Mouse (Mus musculus): ENCODE measurements around the gene Frmpd2.

The Frmpd2 gene

DNA sequence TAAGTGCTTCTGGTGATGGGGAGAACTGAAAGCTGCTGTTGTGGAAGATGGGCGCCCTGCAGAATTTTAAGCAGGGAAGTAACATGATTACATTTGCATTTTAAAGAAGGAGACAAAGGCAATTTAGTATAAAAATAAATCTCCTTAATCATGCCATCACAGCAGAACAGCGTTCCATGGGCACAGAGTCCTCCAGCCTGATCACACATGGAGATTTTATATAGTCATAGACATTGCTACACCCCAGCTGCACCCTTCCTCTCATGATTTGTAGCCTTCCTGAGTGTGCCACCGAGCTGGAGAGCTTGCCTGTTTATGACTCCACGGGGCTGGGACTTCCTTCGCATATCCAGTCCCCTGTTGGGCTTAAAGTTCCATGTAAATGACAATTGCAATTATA, 42.4 kb downstream of the Frmpd2 start:
- no peak for DNase-seq

DNA sequence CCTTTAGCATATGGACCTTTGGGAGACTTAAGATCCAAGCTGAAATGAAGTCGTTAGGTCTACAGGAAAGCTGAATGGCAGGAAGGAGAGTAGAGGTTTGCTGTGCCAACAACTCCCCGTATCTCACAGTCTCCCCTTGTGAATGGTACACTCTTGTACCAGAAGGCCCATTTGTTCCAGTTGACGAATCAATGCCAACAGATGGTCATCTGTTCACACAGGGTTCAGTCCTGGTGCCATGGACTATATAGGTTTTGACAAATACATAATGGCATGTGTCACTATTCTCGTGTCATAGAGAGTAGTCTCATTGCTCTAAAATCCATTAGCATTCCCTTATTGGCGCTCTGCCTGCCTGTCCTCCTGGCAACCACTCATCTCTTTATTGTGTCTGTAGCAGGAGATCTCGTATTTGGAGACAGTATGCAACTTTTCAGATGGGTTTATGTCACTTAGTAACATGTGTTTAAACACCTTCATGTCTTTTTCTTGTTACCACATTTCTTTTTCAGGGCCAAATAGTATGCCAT, 43.3 kb downstream of the Frmpd2 start:
- no peak for DNase-seq

DNA sequence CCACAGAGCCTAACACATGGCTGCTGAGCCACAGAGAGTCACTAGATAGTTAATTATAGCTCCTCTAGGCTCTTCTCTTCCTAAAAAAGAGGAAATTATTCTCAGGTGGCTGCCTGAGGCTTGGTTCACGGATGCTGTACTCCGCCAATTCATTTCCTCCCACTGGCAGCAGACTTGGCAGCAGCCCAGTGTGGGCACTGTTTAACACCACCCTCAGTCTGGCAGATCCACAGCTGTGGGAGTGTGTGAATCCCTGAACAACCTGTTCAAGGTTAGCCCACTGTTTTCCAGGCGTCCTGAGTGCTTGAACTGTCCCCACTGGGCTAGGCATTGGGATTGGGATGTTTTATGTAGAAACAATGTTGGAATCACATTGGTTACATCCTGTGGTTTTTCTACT, 50.0 kb downstream of the Frmpd2 start:
- DNase-seq, result no peak

DNA sequence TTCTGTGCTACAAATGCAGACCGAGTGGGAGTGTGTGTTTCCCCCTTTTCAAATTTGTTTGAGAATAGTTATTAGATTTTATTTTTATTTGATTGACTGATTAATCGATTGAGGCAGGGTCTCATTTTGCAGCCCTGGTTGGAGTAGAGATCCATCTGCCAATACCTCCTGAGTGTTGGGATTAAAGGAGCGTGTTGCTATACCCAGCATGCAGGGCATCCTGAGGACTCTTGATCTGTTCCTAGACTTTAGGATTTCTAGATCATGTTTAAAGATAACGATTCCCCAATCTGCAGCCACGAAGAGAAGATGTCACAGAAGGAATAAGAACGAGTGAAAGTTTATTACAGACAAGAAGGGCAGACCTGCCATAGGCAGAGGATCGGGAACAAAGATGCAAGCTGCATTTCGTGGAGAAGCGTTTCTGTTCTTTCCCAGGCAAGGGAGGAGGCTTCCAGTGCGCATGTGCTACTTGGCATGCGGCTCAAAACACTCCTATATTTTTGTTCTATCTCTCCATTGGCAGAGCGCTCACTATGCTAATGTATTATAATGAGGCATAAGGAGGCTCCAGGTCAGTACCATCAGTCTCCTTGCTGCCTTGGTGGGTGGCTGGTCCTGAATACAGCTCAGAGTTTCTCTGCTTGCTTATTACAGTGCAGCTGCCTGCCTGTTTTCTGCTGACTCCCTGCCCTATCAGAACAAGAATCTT, 53.9 kb downstream of the Frmpd2 start:
- no peak for DNase-seq

DNA sequence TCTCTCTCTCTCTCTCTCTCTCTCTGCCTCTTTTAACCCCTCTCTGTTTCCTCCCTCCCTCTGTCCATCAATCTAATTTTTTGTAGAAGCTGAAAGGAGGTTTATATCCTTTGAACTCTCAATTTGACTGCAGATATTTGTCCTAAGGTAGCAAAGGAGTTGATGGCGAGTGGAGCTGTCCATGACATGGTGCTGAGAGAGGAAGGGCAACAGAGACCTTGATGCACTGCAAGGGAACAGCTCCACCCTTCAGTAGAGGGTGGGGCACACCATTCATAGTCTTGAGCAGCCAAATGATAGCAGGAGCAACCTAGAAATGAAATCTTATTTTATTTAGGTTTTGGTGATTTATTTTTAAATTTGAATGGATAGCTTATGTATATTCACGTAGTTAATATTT, 55.1 kb downstream of the Frmpd2 start:
- DNase-seq, result no peak

DNA sequence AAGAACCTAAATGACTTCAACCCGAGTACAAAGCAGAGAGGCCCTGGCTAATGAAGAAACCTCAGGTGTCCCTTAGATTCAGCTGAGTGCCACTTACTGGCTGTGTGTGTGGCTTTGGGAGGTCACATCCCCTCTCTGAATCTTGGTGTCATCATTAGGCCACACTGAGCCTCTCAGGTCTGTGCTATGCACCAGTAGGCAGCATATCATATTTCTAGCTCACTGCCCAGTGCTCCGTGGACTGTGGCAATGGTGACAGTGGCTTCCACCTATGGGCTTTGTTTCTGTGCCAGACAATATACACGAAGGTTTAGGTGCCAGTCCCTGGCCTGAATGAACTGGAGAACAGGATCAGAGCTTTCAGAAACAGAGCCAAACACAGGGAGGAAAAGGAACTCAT, 56.4 kb downstream of the Frmpd2 start:
- DNase-seq, result no peak

DNA sequence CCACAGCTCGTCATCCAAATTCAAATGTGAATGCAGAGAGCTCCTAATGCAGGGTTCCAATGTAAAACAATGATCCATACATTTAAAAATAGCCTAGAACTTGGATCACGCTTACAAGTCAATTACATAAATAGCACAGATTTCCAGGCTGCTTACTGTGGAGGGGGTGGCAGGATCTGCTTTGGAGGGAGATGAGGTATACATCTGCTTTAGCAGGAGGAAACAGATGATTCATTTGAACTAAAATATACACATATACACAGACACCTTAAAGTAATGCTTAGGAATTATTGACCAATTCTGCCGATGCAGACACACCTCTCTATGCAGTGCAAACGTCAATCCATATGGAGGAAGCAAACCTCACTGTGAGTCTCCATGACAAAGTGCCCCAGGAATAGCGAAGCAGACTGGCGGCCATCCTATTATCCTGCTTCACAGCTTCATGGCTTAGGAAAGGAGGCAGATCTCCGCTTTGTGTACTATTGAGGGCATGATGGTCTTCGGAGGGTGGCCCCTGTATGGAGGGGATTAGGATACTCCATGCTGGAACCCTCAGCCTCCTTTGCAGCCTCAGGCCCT, 59.9 kb downstream of the Frmpd2 start:
- DNase-seq, result no peak

DNA sequence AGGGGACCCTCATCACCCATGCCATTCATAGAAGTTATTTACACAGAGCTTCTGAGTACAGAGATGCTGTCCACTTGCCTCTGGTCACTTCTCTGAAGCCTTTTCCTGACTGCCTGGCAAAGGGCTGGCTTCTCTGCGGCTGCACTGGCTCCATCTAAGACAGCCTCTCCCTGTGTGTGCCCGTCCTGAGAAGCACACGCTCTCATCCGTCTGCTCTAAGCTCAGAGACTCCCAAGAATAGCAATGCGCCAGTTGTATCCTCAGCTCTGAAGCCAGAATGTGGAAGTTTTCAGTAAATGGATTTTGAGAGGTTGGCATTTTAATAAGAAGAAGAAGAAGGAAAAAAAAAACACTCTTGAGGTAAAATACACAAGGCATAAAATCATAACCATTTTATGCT, 61.3 kb downstream of the Frmpd2 start:
- DNase-seq, result no peak

DNA sequence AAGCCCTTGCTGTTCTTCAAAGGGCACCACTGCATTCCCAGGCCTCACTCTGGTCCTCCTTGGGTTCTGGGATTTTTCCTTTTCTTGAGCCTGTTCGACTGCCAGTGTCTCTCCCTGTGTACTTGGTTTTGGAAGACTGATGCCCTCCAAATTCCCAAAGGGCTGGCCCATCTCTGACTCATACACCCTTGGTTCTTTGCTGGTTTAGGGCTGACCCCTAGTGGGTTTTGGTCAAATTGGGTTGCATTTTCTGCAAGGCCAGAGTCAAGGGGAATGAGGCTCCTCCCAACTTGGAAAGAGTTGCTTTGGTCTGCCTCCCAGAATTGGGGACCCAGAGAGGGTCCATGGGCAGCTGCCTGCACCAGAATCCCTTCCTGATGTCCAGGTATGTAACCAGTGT, 62.0 kb downstream of the Frmpd2 start:
- no peak for DNase-seq

DNA sequence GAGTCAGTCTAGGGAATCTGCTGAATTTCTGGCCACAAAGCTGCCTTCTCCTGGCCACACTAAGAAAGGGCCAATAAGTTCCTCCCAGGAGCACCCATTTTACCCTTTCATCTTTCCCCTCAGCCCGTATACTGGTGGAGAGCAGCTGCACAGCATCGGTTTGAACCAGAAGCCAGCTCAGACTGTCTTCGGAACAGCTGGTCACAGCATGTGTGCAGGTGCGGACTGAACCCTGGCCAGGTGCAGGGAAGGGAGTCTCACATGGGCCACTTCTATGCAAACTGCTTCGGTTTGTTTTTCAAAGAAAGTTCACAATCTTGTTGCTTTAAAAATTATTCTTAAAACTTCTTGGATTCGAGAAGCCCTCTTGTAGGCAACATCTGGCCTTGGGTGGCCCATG, 63.8 kb downstream of the Frmpd2 start:
- no peak for DNase-seq

DNA sequence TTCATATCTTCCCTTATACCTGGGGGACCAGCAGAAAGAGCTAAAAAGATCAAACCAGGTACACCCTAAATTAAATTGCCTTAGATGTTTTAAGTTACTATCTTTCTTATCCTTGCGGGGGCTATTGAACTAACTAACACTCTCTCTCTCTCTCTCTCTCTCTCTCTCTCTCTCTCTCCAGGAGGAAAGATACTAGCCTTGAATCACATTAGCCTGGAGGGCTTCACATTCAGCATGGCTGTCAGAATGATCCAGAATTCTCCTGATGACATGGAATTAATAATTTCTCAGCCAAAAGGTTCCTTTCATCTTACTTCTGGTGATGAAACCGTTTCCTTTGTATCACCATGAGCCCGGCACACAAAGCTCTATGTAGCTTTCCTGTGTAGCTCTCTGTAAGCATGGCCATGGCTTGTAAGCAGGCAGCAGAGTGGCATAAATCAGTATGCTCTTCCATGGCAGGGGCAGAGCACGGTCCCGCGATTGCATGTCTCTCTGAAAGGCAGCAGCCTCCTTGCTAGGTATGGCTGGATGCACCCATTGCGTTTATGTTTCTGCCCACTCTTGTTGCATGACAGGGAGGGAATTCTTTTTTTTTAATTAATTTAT, 68.2 kb downstream of the Frmpd2 start:
- DNase-seq, result no peak

DNA sequence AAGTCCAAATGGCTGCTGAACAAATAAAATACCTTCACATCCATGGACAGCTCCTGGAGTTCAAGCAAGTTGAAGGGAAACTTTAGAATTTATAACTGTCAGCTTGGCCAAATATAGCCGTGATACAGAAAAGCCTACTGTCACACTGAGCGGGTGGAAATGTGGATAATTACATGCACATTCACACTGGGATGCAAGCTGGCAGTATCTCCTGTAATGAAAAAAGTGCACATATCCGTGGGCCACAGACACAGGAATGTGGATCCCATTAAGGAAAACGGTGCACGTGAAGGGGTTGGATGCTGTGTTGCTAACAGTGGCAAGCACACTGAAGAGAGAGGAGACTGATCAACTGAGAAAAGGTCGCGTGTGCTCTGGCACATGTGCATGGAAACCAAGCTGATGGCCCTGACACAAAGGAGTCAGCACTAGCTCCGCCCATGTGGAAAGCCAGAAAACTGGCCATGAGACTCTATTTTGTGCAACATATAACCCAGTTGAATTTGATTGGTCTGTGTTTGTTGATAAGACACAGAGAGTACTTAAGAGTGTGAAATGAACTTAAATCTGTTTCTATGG, 74.2 kb downstream of the Frmpd2 start:
- no peak for DNase-seq

DNA sequence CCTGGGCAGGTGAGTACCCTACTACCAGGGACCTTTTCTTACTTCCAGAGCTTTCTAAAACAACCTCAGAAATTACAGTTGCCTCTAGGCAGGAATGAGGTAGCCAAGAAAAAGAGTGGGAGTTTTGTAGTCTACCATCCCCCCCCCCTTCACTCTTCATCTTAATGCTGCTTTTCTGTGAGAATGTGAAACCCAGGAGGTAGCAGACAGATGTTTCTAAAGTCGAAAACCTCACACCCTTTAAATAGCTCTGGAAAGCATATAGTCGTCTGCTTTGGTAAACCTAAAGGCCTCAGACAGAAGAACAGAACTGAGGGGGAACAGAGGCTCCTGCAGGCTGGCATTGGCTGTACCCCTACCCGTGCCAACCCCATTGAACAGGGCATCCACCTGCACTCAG, 77.2 kb downstream of the Frmpd2 start:
- DNase-seq, result no peak

DNA sequence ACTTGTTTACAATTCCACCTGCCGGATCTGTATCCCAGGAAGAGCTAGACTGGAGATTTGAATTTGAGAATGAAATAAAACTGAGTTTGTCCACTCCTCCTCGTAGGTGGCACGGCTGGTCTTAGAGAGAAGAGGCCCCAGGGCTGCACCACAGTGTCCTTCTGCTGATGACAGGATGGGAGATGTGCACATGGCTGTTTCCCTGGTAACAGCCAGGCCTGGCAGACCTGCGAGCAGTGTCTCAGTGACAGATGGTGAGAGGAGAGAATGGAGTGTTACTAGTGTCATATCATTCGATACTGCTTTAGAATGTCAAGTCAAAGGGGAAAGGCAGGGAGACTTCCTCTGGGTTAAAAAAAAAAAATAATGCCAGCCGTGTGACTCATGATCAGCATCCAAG, 78.4 kb downstream of the Frmpd2 start:
- no peak for DNase-seq

DNA sequence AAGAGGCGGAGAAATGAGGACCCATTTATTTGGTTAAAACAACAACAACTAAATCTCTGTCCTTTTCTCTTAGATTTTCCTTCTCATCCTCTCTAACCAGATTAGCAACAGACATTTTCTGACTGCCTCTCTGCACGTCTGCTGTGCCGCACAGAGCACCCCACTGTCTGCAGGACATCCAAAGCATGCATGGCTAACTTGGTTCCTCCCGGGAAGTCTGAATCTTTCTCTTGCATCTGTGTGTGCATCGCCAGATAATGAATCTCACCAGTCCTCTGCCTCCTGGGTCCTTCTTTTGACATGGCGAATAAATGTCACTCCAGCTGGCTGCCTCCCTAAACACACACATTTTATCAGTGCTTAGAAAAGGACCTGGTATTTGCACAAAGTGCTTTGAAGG, 99.2 kb downstream of the Frmpd2 start:
- DNase-seq, result no peak

DNA sequence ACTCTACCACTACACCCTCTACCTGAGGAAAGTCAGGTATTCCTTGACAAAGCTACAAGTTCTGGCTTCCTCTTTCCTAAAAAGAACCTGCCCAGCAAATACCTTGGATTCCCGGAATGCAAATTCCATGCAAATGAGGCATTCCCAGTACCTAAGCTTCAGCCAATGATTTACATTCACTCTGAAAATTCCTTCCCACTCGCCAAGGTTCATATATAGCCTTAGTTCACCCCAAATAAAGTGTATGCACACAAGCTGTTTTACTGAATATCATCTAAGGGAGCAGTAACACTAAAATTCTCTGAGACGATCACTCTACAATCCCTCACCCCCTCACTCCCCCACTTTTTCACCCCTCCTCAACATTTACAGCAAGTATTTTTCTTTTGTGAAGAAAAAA, 102.1 kb downstream of the Frmpd2 start:
- no peak for DNase-seq

DNA sequence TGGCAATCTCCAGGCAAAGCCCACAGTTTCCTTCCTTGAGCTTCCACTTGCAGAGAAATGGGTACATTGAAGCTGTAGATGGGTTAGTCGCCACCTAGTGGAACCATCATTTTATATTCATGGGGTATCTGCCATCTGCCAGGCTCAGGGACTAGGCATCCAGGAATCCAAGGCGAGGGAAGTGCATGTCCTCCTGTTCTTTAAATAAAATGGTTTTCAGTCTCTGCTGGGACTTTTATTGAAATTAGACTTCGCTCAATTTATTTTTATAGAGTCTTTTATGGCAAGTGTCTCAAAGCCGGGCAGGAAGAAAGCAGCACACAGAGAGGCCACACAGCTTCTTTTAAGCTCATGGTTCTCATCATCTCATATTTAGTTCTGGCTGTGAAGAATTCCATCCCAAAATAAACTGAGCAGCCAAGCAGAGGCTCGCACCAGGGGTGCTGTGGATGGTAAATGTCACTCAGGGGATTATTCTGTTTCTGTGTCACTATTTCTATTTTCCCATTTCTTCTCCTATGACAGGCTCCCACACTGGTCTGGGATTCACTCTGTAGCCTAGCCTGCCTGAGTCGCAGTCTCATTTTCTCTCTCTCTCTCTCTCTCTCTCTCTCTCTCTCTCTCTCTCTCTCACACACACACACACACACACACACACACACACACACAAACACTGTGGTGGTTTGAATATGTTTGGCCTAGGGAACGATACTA, 108.4 kb downstream of the Frmpd2 start:
- DNase-seq, result no peak

DNA sequence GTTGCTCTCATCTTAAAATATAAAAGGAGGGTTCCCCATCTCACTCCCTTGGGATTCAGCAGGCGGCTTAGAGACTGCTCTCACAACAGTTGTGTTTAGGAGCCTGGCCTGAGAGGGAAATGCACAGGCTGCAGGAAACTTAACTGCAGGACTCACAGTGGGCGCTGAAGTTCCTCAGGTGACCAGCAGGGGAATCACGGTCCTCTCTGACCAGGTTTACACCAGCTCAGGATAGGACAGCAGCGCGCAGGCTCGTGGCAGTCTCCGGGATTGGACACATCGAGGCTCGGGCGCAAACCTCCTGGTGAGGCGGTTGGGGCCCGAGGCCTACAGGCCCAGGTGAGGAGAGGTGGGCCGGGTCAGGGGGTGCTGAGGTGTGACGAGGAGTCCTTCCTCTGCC, 117.5 kb downstream of the Frmpd2 start, which contains the start of gene Ptpn20:
Gene Ptpn20, plus strand, starts transcription at position 257 of the 400 bp plus-strand sequence.
- DNase-seq, result peak; percentile 37

DNA sequence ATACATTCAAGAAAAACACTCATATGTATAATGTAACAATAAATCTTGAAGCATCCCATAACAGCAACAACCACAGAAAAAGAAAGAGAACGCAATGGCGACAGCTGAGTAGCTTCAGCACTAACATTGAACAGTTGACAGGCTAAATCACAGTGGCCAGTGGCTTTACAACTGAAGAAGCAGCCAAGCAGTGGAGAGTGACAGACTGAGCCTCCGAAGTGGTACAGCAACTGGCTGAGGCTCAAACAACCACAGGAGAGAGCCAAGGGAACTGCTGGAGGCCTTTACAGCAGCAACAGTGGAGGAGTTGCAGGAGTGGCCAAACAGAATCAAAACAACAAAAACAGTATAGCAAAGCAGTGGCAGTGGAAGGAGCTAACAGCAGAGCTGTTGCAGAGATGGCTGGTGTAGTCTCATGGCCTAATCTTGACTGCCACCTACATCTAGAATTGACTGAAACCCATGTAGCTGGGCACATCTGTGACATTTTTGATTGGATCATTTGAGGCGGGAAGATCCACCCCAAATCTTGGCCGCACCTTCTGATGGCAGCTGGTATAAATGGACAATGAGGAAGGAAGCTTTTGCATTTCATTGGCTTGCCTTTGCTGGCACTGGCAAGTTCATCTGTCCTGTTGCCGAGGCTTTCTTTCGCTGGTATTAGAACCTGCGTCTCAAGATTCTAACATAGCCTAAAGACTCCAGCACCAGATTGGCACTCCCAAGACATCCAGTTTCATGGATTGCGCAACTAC, 127.1 kb downstream of the Frmpd2 start:
- DNase-seq, result no peak

DNA sequence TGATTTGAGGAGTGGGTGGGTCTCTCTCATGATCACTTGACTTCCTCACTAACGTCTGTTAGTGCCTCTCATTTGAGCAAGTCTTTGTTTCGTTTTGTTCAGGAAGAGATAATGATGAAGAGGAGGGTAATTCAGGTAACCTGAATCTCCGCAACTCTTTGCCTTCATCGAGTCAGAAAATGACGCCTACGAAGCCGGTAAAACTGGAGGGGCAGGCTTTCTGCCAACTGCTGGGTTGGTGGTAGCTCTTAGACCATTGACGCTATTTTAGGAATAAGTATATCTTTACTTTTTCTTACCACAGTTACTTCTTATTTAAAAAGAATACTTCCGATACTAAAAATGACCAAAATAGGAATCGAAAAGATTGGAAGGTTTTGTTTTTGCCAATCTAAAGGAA, 135.9 kb downstream of the Frmpd2 start:
- DNase-seq, result no peak

Data from thymus, postnatal 4 days (tissue).